Mouse (Mus musculus): ENCODE results near the gene Gm16513.
"Not testable (repeated sequence)": the region's sequence is repeated elsewhere in the genome, so short reads cannot be mapped to it uniquely, and the experiment has no call there.

Gene Gm16513

DNA sequence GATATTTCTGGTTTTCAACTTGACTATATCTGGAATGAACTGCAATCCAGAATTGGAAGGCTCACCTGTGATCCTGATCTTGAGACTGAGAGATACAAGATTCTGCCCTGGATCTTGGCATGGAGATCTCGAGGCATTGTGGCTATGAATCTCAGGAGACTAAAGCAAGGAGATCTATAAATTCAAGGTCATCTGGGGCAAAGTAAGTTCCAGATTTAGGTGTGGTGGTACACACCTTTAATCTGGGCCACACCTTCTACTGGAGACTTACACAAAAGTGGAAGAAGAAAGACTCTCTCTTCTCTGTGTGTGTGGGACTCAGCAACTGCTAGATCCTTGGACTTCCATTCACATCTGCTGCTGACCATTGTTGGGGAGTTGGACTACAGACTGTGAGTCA is at the start of gene Gm16513:
Gene Gm16513, plus strand, starts transcription at position 301 of the 400 bp plus-strand sequence.
- DNase-seq (ENCODE audit: low spot score), result not testable (repeated sequence)

Data from MN1 (cell line).